Mouse (Mus musculus) lung, postnatal 0 days (tissue): ENCODE measurements at regions not wholly inside any gene's neighbourhood (a gene's known extent, or its start where the extent isn't known, plus 50 kb on each side); places are given as distances from the start of the nearest gene placed in this dataset.

ENCODE experiments used
- ATAC-seq: fragments of 200-750 bp; cut with Nextera tagmentation; 2 replicates; pipeline ENCODE4 v1.8.0; 2017; ENCODE audit warnings: moderate library complexity
- DNase-seq: peaks from one replicate; pipeline ENCODE4 v3.0.0-alpha.2; 2016; ENCODE audit warnings: low spot score
- H3K27ac ChIP-seq: fragments of 300-500 bp; sonication (generic); 2 replicates; pipeline ENCODE4 v1.5.1; 2014; ENCODE audit warnings: antibody characterized with exemption, mild to moderate bottlenecking, low read length, mixed read lengths
- H3K27me3 ChIP-seq: fragments of 300-500 bp; sonication (generic); replicated peaks from 2 replicates; pipeline ENCODE4 v1.6.1; 2014; ENCODE audit warnings: low read length, mixed read lengths; ENCODE audit not compliant: insufficient read depth
- H3K36me3 ChIP-seq: fragments of 300-500 bp; sonication (generic); 2 replicates; pipeline ENCODE4 v1.6.1; 2014; ENCODE audit warnings: low read length, mixed read lengths; ENCODE audit not compliant: insufficient read depth
- H3K4me1 ChIP-seq: fragments of 300-500 bp; sonication (generic); 2 replicates; pipeline ENCODE4 v1.6.1; 2014; ENCODE audit warnings: antibody characterized with exemption, low read depth, low read length, mixed read lengths; ENCODE audit not compliant: insufficient read depth
- H3K4me2 ChIP-seq: fragments of 300-500 bp; sonication (generic); replicated peaks from 2 replicates; pipeline ENCODE4 v1.6.1; 2014; ENCODE audit warnings: low read depth, mild to moderate bottlenecking, low read length, moderate library complexity, mixed read lengths
- H3K4me3 ChIP-seq: fragments of 300-500 bp; sonication (generic); 2 replicates; pipeline ENCODE4 v1.5.1; 2014; ENCODE audit warnings: low read depth, low read length
- H3K9ac ChIP-seq: fragments of 300-500 bp; sonication (generic); replicated peaks from 2 replicates; pipeline ENCODE4 v1.6.1; 2014; ENCODE audit warnings: low read depth, mild to moderate bottlenecking
- H3K9me3 ChIP-seq: fragments of 300-500 bp; sonication (generic); 2 replicates; pipeline ENCODE4 v1.6.1; 2016; ENCODE audit warnings: low read length, mixed read lengths
- CTCF ChIP-seq: IDR thresholded peaks from 2 replicates; pipeline ENCODE4 v1.5.1; 2016; ENCODE audit warnings: antibody characterized with exemption, mild to moderate bottlenecking
- EP300 ChIP-seq: IDR thresholded peaks from 2 replicates; pipeline ENCODE4 v1.6.1; 2016; ENCODE audit warnings: antibody characterized with exemption, mild to moderate bottlenecking, control low read depth
- WGBS: fragments of 180-500 bp; shearing (Covaris S2); extraction: QIAGEN DNeasy Blood & Tissue Kit; methylation state at CpG from one replicate; pipeline ENCODE4 v1.1.7; 2014; 5-methylcytosine and 5-hydroxymethylcytosine counted together

GRCm38 (mm10) chr17:47168105-47168504 lies 157.7 kb upstream of the Ubr2 start:
- TF ChIP-seq CTCF: no peak
- peak; percentile 79 for TF ChIP-seq EP300
- Histone ChIP-seq H3K27me3 (no peaks in the 10 kb centered on the region), H3K4me2 (no peak overlapping the region), H3K4me1 (peaks cover 6% of the 10 kb centered on the region; the same call in 1 of the 2 replicates), H3K36me3 (no peaks in the 10 kb centered on the region), H3K27ac (peak overlapping the region; percentile 68), H3K4me3 (no peak overlapping the region), H3K9me3 (no peaks in the 10 kb centered on the region), H3K9ac (no peak overlapping the region)
- 15% methylated on average over 8 of the region's 8 CpGs for WGBS
- DNase-seq (peak; percentile 73), ATAC-seq (peak; percentile 90)

GRCm38 (mm10) chr17:47163677-47164340 lies 153.5 kb upstream of the Ubr2 start:
- Histone ChIP-seq H3K27ac (no peak overlapping the region), H3K4me2 (no peak overlapping the region), H3K9me3 (no peaks in the 10 kb centered on the region), H3K9ac (no peak overlapping the region), H3K27me3 (no peaks in the 10 kb centered on the region), H3K4me1 (peaks cover 6% of the 10 kb centered on the region; the same call in 1 of the 2 replicates), H3K36me3 (no peaks in the 10 kb centered on the region), H3K4me3 (no peak overlapping the region)
- ATAC-seq (peak; percentile 58), DNase-seq (peak; percentile 49)
- 56% methylated on average over 9 of the region's 10 CpGs for WGBS
- TF ChIP-seq EP300 (no peak), CTCF (no peak)

GRCm38 (mm10) chr17:47162459-47162858 lies 152.1 kb upstream of the Ubr2 start:
- TF ChIP-seq CTCF: no peak
- TF ChIP-seq EP300: no peak
- H3K4me2 ChIP-seq: no peak overlapping the region
- H3K9me3 ChIP-seq: no peaks in the 10 kb centered on the region
- H3K9ac ChIP-seq: no peak overlapping the region
- H3K4me3 ChIP-seq: no peak overlapping the region
- ATAC-seq (no peak), DNase-seq (no peak)
- 87% methylated on average over 2 of the region's 2 CpGs for WGBS
- no peaks in the 10 kb centered on the region for H3K27me3 ChIP-seq
- peaks cover 3% of the 10 kb centered on the region; the same call in 1 of the 2 replicates for H3K4me1 ChIP-seq
- no peaks in the 10 kb centered on the region for H3K36me3 ChIP-seq
- no peak overlapping the region for H3K27ac ChIP-seq

GRCm38 (mm10) chr17:47156237-47156636 lies 145.9 kb upstream of the Ubr2 start:
- no peaks in the 10 kb centered on the region for H3K36me3 ChIP-seq
- H3K27ac ChIP-seq: peak overlapping the region; percentile 49
- ATAC-seq (peak; percentile 92), DNase-seq (peak; percentile 83)
- H3K9me3 ChIP-seq: no peaks in the 10 kb centered on the region
- 46% methylated on average over 11 of the region's 11 CpGs for WGBS
- 0 out of 2 replicates have a peak, but pooled peaks cover 8% of the 10 kb centered on the region for H3K4me1 ChIP-seq
- H3K9ac ChIP-seq: no peak overlapping the region
- H3K4me3 ChIP-seq: no peak overlapping the region
- TF ChIP-seq EP300 (0 out of 2 replicates have a peak, but pooled peaks have one; percentile 6), CTCF (no peak)
- H3K27me3 ChIP-seq: no peaks in the 10 kb centered on the region
- no peak overlapping the region for H3K4me2 ChIP-seq

- WGBS: 14% methylated on average over 19 of the region's 20 CpGs
- Histone ChIP-seq H3K4me3 (peak overlapping the region; percentile 28), H3K4me1 (0 out of 2 replicates have a peak, but pooled peaks cover 8% of the 10 kb centered on the region), H3K27me3 (no peaks in the 10 kb centered on the region), H3K27ac (no peak overlapping the region), H3K4me2 (peak overlapping the region; percentile 52), H3K36me3 (no peaks in the 10 kb centered on the region), H3K9me3 (no peaks in the 10 kb centered on the region), H3K9ac (no peak overlapping the region; the same call in 1 of the 2 replicates)
- ATAC-seq: no peak
- peak; percentile 62 for DNase-seq
- TF ChIP-seq CTCF (no peak), EP300 (no peak)
These were observed 141.4 kb upstream of the Ubr2 start for GRCm38 (mm10) chr17:47151557-47152278.

- DNase-seq: no peak
These were observed 140.8 kb upstream of the Ubr2 start for GRCm38 (mm10) chr17:47151193-47151556.

More at GRCm38 (mm10) chr17:47151193-47151556, 140.8 kb upstream of the Ubr2 start:
- Histone ChIP-seq H3K4me3 (peak overlapping the region; percentile 28; the same call in 1 of the 2 replicates), H3K36me3 (no peaks in the 10 kb centered on the region), H3K4me2 (peak overlapping the region; percentile 52), H3K9ac (no peak overlapping the region; the same call in 1 of the 2 replicates), H3K27me3 (no peaks in the 10 kb centered on the region), H3K27ac (no peak overlapping the region), H3K9me3 (no peaks in the 10 kb centered on the region), H3K4me1 (0 out of 2 replicates have a peak, but pooled peaks cover 4% of the 10 kb centered on the region)
- 45% methylated on average over 5 of the region's 5 CpGs for WGBS
- no peak for ATAC-seq
- no peak for TF ChIP-seq EP300
- TF ChIP-seq CTCF: no peak
